Mouse (Mus musculus): ENCODE data around the gene Gpx3. TPM values are rescaled to one million over a fixed set of nuclear protein-coding genes. Genes with fewer than 3 reads are reported as not detected.

Gpx3 gene
- polyA plus RNA-seq, 1 experiment from 2014 or later, result 52.0 TPM

DNA sequence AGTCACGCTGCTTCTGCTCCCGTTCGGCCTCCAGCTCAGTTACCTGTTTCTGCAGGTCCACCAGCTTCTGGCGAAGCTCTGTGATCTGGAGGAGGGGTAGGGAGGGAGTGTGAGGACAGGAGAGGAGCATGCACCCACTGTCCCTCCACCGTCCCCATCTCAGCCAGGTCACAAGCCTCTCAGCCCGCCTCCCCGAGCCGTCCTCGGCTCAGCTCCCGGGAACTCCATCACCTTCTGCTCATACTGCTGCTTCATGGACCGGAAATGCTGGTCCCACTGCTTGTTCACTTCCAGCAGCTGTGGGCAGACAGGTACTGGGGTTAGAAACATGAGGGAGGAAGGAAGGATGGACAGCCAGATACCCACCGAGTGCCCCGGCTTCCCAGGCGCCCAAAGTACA lies 21.9 kb downstream of the Gpx3 start:
- Histone ChIP-seq H3K9me3 (replicated peaks) (no peaks in the 10 kb centered on the region), H3K4me3 (no peak overlapping the region), H3K4me1 (peaks cover 10% of the 10 kb centered on the region), H3K27ac (no peak overlapping the region), H3K36me3 (peaks cover 65% of the 10 kb centered on the region), H3K27me3 (ENCODE audit: low read depth, poor library complexity, severe bottlenecking) (no peaks in the 10 kb centered on the region)
- DNase-seq (ENCODE audit: low spot score), result no peak
- 93% methylated on average over 14 of the region's 14 CpGs for WGBS

DNA sequence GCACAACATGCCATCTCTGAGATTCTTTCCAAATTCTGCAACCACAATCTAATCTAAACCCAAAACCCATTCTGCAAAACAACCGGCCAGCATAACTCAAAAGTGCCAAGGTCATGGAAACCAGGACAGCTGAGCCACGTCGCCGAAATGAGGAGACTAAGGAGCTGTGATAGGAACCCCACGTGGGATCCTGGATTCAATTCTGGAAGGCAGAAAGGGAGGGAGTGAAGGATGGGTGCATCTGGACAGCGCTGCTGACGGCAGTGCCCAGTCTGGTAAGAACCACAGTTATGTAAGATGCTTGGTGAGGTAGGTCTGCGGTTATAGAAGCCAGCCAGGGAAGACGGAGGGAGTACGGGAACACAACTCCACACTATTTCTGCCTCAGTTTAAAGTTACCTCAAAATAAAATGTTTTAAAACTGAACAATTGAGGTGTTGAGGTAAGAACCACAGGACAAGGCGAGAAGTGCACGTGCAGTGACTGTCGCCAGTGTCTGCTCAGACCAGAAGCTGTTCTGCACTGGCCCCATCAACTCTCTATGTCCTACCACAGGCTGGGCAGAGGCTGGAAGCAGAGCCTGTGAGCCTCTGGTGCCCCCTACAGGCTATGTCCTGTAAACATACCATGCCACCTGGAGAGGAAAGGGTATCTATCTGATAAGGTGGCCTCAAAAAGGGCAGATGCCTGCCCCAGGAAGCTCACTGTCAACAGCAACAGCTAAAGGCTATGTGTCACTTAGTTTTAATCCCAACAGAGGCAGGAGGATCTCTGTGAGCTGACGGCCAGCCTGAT lies 25.3 kb downstream of the Gpx3 start:
- H3K27ac ChIP-seq, result no peak overlapping the region
- WGBS, result 80% methylated on average over 14 of the region's 14 CpGs
- no peak overlapping the region for H3K4me3 ChIP-seq
- peaks cover 52% of the 10 kb centered on the region for H3K36me3 ChIP-seq
- no peaks in the 10 kb centered on the region for H3K4me1 ChIP-seq
- DNase-seq (ENCODE audit: low spot score), result peak; percentile 60
- no peaks in the 10 kb centered on the region for H3K9me3 ChIP-seq (replicated peaks)
- H3K27me3 ChIP-seq (ENCODE audit: low read depth, poor library complexity, severe bottlenecking), result no peaks in the 10 kb centered on the region

DNA sequence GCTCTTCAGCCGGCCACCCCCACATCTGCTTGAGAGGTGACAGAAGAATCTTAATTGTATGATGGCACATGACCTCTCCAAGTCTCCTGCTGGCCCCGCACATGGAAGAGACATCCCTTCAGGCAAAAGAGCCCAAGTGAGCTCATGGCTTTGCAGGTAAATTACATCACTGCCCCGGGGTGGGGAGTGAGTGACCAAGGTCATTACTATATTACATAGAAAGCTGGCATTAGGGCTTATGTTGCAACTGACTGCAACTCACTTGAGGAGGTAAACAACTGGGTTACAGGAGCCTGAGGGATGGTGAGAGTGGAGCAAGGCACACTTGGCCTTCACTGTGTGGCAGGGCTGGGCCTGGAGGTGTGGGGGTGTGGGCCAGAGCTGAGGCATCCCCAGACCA lies 26.0 kb downstream of the Gpx3 start:
- Histone ChIP-seq H3K4me3 (no peak overlapping the region), H3K27me3 (ENCODE audit: low read depth, poor library complexity, severe bottlenecking) (no peaks in the 10 kb centered on the region), H3K36me3 (peaks cover 49% of the 10 kb centered on the region), H3K9me3 (replicated peaks) (no peaks in the 10 kb centered on the region), H3K27ac (no peak overlapping the region), H3K4me1 (no peaks in the 10 kb centered on the region)
- no peak for DNase-seq (ENCODE audit: low spot score)
- WGBS, result 90% methylated on average over 3 of the region's 3 CpGs

DNA sequence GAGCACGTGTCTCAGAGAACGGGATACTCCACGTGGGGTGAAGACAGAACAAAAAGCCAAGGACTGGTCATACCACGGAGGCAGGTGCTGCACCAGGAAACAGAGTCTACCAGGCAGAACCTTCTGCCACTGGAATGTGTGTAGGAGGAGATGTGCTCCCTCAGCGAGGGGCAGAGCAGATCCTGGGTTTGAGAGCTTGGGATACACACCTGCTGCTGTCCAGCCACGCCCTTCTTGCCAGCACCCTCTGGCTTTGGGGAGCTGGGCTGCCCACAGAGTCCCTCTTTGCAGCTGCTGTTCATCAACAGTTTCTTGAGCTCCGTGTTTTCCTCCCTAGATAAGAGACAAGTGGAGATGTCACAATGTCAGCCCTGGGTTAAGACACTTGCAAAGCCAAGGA lies 26.6 kb downstream of the Gpx3 start:
- Histone ChIP-seq H3K36me3 (peaks cover 52% of the 10 kb centered on the region), H3K4me1 (no peaks in the 10 kb centered on the region), H3K27ac (no peak overlapping the region), H3K9me3 (replicated peaks) (no peaks in the 10 kb centered on the region), H3K27me3 (ENCODE audit: low read depth, poor library complexity, severe bottlenecking) (no peaks in the 10 kb centered on the region), H3K4me3 (no peak overlapping the region)
- 90% methylated on average over 7 of the region's 7 CpGs for WGBS
- DNase-seq (ENCODE audit: low spot score), result no peak

DNA sequence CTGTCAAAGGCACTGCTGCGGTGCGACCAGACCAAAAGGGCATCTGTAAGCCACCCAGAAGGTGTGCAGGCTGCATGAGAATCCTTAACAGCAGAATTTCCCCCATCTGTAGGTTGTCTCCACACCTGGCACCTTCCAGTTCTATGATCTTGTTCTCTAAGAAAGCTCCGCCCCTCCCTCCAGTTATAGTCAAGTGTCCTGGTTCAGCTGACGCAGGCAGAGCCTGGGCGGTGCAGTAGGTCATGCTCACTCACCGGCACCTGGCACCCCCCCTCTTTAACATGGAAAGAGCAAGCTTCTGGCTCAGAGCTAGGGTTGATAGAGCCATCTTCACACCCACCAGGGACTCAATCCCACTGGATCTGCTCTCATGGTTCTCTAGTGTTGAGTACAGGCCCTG lies 27.0 kb downstream of the Gpx3 start:
- peaks cover 50% of the 10 kb centered on the region for H3K36me3 ChIP-seq
- no peak overlapping the region for H3K27ac ChIP-seq
- WGBS, result 97% methylated on average over 6 of the region's 6 CpGs
- no peaks in the 10 kb centered on the region for H3K27me3 ChIP-seq (ENCODE audit: low read depth, poor library complexity, severe bottlenecking)
- DNase-seq (ENCODE audit: low spot score), result no peak
- no peaks in the 10 kb centered on the region for H3K4me1 ChIP-seq
- H3K9me3 ChIP-seq (replicated peaks), result no peaks in the 10 kb centered on the region
- H3K4me3 ChIP-seq, result no peak overlapping the region

DNA sequence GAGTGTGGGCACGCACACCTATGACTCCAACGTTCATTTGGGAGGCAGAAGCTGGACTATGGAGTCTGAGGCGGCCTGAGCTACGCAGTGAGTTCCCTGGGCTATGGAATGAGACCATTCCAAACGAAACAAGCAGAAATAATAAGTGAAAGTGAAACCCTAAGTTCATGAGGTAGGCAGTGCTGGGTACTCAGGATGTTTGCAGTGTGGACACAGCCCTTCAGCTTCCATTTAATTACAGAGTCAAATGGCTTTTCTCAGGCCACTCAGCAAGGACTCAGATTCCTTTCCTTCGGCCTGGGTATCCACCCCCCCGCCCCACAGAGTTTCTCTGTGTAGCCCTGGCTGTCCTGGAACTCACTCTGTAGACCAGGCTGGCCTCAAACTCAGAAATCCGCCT lies 27.5 kb downstream of the Gpx3 start:
- H3K27me3 ChIP-seq (ENCODE audit: low read depth, poor library complexity, severe bottlenecking), result no peaks in the 10 kb centered on the region
- H3K9me3 ChIP-seq (replicated peaks), result no peaks in the 10 kb centered on the region
- no peaks in the 10 kb centered on the region for H3K4me1 ChIP-seq
- 93% methylated on average over 8 of the region's 8 CpGs for WGBS
- H3K4me3 ChIP-seq, result no peak overlapping the region
- H3K36me3 ChIP-seq, result peaks cover 47% of the 10 kb centered on the region
- no peak for DNase-seq (ENCODE audit: low spot score)
- no peak overlapping the region for H3K27ac ChIP-seq

DNA sequence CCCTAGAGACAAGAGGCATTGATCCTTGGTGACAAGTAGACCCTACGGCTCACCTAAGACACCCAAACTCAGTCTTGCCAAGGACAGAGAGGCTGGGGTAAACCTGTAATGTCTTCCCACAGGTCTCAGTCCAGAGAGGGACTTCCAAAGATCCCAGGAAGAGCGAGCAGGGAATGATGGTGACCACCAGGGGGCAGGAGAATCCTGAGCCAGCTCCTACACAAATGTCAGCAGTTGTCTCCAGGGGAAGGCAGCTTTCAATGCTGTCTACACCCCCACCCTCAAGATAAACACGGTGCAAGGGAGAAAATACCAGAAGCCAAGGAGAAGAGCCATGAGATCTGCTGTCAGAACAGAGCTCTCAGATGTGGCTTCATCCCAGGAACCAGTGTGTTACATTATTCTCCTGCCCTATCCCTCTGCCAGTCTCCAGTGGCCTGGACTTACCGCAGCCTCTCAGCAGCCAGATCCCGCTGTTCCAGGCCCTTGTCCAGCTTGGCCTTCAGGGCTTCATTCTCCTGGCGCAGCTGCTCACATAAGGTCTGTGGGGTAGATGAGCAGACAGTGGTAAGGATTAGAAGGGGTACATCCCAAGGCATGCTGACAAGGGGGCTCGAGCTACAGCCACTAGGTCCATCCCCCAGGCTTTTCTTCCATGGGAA lies 28.2 kb downstream of the Gpx3 start:
- 77% methylated on average over 7 of the region's 7 CpGs for WGBS
- H3K27ac ChIP-seq, result no peak overlapping the region
- no peak overlapping the region for H3K4me3 ChIP-seq
- H3K9me3 ChIP-seq (replicated peaks), result no peaks in the 10 kb centered on the region
- DNase-seq (ENCODE audit: low spot score), result peak; percentile 60
- no peaks in the 10 kb centered on the region for H3K4me1 ChIP-seq
- H3K36me3 ChIP-seq, result peaks cover 43% of the 10 kb centered on the region
- no peaks in the 10 kb centered on the region for H3K27me3 ChIP-seq (ENCODE audit: low read depth, poor library complexity, severe bottlenecking)

DNA sequence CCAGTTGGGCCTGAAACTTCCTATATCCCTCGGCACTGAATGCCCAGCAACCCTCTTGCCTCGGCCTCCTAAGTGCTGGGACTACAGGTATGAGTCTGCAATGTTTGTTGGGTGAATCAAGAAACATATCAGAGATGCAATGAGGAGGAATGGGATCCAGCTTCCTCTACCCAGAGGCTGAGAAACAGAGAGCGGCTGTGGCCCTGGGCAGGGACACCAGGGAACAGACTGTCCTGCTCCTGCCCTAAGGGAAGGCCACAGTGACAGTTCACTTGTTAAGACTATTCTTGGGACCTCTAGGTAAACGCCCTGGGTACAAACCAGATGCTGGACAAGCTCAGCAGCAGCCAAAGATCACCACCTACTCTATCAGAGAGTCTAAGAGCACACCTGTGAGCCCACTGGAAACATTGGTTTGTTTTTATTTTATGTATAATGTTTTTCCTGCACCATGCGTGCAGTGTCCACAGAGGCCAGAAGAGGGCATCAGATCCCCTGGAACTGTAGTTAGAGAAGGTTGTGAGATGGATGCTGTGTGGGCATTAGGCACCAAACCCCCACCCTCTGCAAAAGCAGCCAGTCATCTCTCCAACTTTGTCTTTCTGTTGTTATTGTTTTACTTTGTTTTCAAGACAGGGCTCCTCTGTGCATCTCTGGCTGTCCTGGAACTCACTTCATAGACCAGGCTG lies 29.3 kb downstream of the Gpx3 start:
- peak; percentile 50 for DNase-seq (ENCODE audit: low spot score)
- Histone ChIP-seq H3K36me3 (peaks cover 34% of the 10 kb centered on the region), H3K4me3 (no peak overlapping the region), H3K27me3 (ENCODE audit: low read depth, poor library complexity, severe bottlenecking) (no peaks in the 10 kb centered on the region), H3K4me1 (no peaks in the 10 kb centered on the region), H3K27ac (no peak overlapping the region), H3K9me3 (replicated peaks) (no peaks in the 10 kb centered on the region)
- WGBS, result 63% methylated on average over 5 of the region's 5 CpGs

DNA sequence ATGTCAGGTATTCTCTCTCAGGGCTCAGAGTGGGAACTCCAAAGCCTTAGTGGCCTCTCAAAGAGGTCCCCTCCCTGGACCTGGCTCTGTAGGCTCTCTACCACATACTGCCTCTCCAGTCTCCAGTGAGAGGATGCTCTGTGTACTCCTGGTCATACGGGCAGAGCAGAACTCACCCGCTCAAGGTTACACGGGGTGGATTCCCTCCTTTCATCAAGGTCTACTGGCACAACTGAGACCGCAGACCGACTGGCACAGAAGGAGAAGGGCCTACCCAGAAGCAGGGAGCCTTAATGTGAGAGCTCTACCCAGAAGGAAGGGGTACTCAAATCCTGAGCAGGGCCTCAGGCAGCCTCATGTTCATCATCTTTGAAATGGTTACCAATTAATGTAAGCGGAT lies 30.3 kb downstream of the Gpx3 start:
- H3K27me3 ChIP-seq (ENCODE audit: low read depth, poor library complexity, severe bottlenecking), result no peaks in the 10 kb centered on the region
- DNase-seq (ENCODE audit: low spot score), result no peak
- no peak overlapping the region for H3K27ac ChIP-seq
- no peaks in the 10 kb centered on the region for H3K9me3 ChIP-seq (replicated peaks)
- no peaks in the 10 kb centered on the region for H3K4me1 ChIP-seq
- WGBS, result 94% methylated on average over 6 of the region's 6 CpGs
- H3K36me3 ChIP-seq, result peaks cover 33% of the 10 kb centered on the region
- H3K4me3 ChIP-seq, result no peak overlapping the region

DNA sequence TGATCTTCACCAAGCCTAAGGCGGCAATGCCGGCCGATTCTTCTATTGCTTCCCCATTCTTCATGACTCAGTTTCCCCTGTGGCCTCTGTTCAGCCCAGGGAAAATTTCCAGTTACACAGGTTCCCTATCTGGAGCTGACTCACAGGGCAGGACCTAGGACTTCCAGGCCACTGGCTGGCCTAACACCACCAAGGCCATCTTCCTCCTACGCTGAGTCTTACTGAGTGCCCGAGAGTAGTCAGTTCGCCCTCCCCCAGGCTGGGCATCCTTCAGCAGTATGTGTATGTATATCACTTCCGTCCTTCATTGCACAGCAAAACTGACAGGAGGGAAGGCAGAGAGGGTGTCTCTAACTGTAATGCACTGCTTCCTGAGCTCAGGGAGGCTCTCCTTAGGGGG lies 31.9 kb downstream of the Gpx3 start:
- Histone ChIP-seq H3K27ac (no peak overlapping the region), H3K27me3 (ENCODE audit: low read depth, poor library complexity, severe bottlenecking) (no peaks in the 10 kb centered on the region), H3K9me3 (replicated peaks) (no peaks in the 10 kb centered on the region), H3K4me1 (no peaks in the 10 kb centered on the region), H3K4me3 (no peak overlapping the region), H3K36me3 (peaks cover 30% of the 10 kb centered on the region)
- DNase-seq (ENCODE audit: low spot score), result no peak
- WGBS, result 96% methylated on average over 7 of the region's 7 CpGs

DNA sequence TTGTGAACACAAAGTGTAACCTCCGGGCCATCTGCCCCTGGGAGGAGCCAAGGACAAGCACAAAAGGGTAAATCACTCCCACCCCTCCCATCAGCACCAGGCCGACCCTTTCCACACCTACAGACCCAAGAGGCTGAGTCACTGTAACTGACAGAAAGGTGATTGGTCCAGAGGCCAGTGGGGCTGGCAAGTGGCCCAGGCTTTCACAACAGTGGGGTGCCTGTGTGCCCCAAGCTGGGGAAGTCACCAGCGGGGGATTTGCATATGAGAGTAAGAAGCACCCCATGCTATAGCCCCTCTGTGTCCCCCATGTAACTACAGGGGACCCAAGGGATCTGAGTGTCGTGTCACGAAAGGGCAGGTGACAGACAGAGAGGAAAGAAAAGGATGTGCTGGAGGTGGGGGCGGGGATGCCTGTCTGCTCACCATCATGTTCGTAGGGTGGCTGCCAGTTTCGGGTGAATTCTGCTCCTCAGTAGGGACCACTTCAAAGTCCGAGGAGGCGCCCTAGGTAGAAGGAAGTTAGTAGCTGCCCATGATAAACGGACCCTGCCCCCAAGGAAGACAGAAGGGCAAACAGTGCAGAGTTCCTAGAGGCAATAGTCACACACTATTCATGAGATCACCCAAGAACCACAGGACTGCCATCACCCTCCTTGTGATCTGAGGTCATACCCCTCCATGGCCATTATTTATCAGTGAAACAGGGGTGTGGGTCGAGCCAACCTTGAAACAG lies 34.0 kb downstream of the Gpx3 start:
- H3K9me3 ChIP-seq (replicated peaks), result no peaks in the 10 kb centered on the region
- H3K4me1 ChIP-seq, result no peaks in the 10 kb centered on the region
- H3K27me3 ChIP-seq (ENCODE audit: low read depth, poor library complexity, severe bottlenecking), result no peaks in the 10 kb centered on the region
- 31% methylated on average over 12 of the region's 12 CpGs for WGBS
- H3K27ac ChIP-seq, result no peak overlapping the region
- H3K36me3 ChIP-seq, result peaks cover 27% of the 10 kb centered on the region
- H3K4me3 ChIP-seq, result no peak overlapping the region
- DNase-seq (ENCODE audit: low spot score), result no peak

DNA sequence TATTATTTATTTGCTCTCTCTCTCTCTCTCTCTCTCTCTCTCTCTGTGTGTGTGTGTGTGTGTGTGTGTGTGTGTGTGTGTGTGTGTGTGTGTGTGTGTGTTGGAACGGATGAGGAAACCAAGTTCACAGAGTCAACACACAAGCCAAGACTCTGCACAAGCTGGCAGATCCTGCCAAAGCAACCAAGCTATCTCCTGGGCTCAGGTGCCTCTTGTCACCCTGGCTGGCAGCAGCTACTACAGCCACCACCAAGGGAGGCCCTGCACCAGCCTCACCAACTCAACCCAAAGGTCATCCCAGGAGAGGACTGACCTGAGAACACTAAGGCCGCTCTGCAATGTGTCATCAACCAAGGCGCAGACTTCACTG lies 34.5 kb downstream of the Gpx3 start:
- no peaks in the 10 kb centered on the region for H3K9me3 ChIP-seq (replicated peaks)
- 94% methylated on average over 3 of the region's 3 CpGs for WGBS
- H3K4me1 ChIP-seq, result no peaks in the 10 kb centered on the region
- no peak for DNase-seq (ENCODE audit: low spot score)
- no peak overlapping the region for H3K4me3 ChIP-seq
- peaks cover 27% of the 10 kb centered on the region for H3K36me3 ChIP-seq
- no peak overlapping the region for H3K27ac ChIP-seq
- no peaks in the 10 kb centered on the region for H3K27me3 ChIP-seq (ENCODE audit: low read depth, poor library complexity, severe bottlenecking)

DNA sequence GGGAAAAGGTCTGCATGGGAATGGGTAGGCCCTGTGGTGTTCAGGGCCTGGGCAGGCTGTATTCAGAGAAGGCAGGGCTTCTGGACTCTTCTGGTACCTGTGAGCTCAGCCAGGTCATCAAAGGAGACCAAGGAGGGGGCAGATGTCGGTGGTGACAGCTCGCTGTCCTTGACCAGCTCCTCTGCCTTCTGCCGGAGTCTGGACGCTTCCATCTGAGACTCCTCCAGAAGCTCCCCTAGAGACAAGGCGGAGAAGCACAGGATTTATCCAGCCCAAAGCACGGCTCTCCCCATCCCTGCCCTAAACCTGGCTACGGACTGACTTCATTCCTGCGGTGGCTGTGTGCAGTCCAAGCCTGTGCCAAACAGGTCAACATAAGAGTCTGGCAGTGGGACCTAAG lies 37.2 kb downstream of the Gpx3 start:
- no peaks in the 10 kb centered on the region for H3K9me3 ChIP-seq (replicated peaks)
- H3K4me3 ChIP-seq, result no peak overlapping the region
- 89% methylated on average over 8 of the region's 8 CpGs for WGBS
- no peaks in the 10 kb centered on the region for H3K4me1 ChIP-seq
- H3K27ac ChIP-seq, result no peak overlapping the region
- no peaks in the 10 kb centered on the region for H3K27me3 ChIP-seq (ENCODE audit: low read depth, poor library complexity, severe bottlenecking)
- peaks cover 14% of the 10 kb centered on the region for H3K36me3 ChIP-seq
- no peak for DNase-seq (ENCODE audit: low spot score)
